Mouse (Mus musculus): ENCODE data around the gene Usp30. TPM values are rescaled to one million over a fixed set of nuclear protein-coding genes. Genes with fewer than 3 reads are reported as not detected.

The Usp30 gene
- polyA plus RNA-seq, 1 experiment from 2014 or later = 5.0 TPM

GRCm38 (mm10) chr5:114102807-114103206, 37.5 kb downstream of the Usp30 start:
- 50% methylated on average over 1 of the region's 1 CpGs for WGBS (ENCODE audit: insufficient replicate concordance)
- no peak overlapping the region for H3K4me2 ChIP-seq
- H3K27me3 ChIP-seq (replicated peaks) = peaks cover 13% of the 10 kb centered on the region; the same call in 1 of the 2 replicates
- H3K4me1 ChIP-seq = peaks cover 19% of the 10 kb centered on the region
- no peak overlapping the region for H3K9ac ChIP-seq
- no peak overlapping the region for H3K4me3 ChIP-seq
- H3K27ac ChIP-seq = no peak overlapping the region
- H3K36me3 ChIP-seq = peaks cover 47% of the 10 kb centered on the region
- no peaks in the 10 kb centered on the region for H3K9me3 ChIP-seq (replicated peaks)
- ATAC-seq = no peak

- ATAC-seq = no peak
- no peak overlapping the region for H3K4me2 ChIP-seq
- no peaks in the 10 kb centered on the region for H3K9me3 ChIP-seq (replicated peaks)
- no peak overlapping the region for H3K4me3 ChIP-seq
- no peaks in the 10 kb centered on the region for H3K4me1 ChIP-seq
- H3K9ac ChIP-seq = no peak overlapping the region
- H3K27ac ChIP-seq = no peak overlapping the region
- no peaks in the 10 kb centered on the region for H3K27me3 ChIP-seq (replicated peaks)
- peaks cover 84% of the 10 kb centered on the region for H3K36me3 ChIP-seq
- WGBS (ENCODE audit: insufficient replicate concordance) = 86% methylated on average over 16 of the region's 16 CpGs
Observed at GRCm38 (mm10) chr5:114106391-114106935, 41.2 kb downstream of the Usp30 start.

- no peak overlapping the region for H3K4me3 ChIP-seq
- H3K27ac ChIP-seq = no peak overlapping the region
- peaks cover 93% of the 10 kb centered on the region for H3K36me3 ChIP-seq
- no peak for ATAC-seq
- peaks cover 3% of the 10 kb centered on the region; the same call in 1 of the 2 replicates for H3K4me1 ChIP-seq
- H3K27me3 ChIP-seq (replicated peaks) = no peaks in the 10 kb centered on the region
- no peak overlapping the region for H3K4me2 ChIP-seq
- H3K9me3 ChIP-seq (replicated peaks) = no peaks in the 10 kb centered on the region
- H3K9ac ChIP-seq = no peak overlapping the region
- 79% methylated on average over 6 of the region's 6 CpGs for WGBS (ENCODE audit: insufficient replicate concordance)
Observed at GRCm38 (mm10) chr5:114113334-114113733, 48.1 kb downstream of the Usp30 start.

DNA sequence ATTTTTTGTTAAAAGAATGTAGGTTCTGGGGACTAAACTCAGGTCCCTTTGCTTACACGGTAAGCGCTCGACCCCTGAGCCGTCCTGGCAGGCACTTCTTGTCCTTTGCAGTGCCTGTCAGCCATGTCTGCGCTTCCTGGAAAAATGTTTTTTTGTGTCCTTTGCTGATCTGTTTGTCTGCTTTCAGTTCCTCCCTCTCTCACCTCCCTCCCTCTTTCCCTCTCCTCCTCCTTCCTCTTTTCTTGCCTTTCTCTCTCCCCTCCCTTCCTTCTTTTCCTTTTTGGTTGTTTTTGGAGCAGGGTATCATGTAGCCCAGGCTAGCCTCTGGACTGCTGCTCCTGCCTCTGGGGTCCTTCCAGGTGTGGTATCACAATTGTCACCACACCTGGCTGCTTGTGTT, 49.8 kb downstream of the Usp30 start:
- peaks cover 88% of the 10 kb centered on the region for H3K36me3 ChIP-seq
- H3K27ac ChIP-seq = no peak overlapping the region
- no peaks in the 10 kb centered on the region for H3K27me3 ChIP-seq (replicated peaks)
- H3K4me2 ChIP-seq = no peak overlapping the region
- WGBS (ENCODE audit: insufficient replicate concordance) = 62% methylated on average over 5 of the region's 5 CpGs
- no peak for ATAC-seq
- no peaks in the 10 kb centered on the region for H3K9me3 ChIP-seq (replicated peaks)
- H3K9ac ChIP-seq = no peak overlapping the region
- no peak overlapping the region for H3K4me3 ChIP-seq
- H3K4me1 ChIP-seq = peaks cover 3% of the 10 kb centered on the region; the same call in 1 of the 2 replicates

DNA sequence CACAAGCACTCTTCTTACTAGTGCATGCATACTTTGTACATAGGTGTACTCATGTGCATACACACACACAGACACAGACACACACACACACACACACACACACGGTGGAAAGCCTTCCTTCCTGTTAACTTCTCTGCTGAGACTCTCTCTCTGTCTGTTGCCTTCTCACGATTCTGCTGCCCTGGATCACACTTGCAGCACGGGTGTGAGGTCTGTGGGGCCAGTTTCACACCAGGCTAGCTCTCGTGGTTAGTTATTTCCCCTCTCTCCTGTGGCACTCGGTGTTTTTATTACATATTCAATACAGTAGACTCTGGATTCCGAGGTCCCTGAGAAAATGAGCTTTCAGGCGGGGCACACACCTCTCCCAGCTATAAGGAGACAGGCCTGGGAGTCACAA, 51.3 kb downstream of the Usp30 start:
- Histone ChIP-seq H3K4me1 (peaks cover 3% of the 10 kb centered on the region; the same call in 1 of the 2 replicates), H3K9me3 (replicated peaks) (no peaks in the 10 kb centered on the region), H3K4me3 (no peak overlapping the region), H3K4me2 (no peak overlapping the region), H3K27me3 (replicated peaks) (no peaks in the 10 kb centered on the region), H3K27ac (no peak overlapping the region), H3K9ac (no peak overlapping the region), H3K36me3 (peaks cover 88% of the 10 kb centered on the region)
- WGBS (ENCODE audit: insufficient replicate concordance) = 55% methylated on average over 7 of the region's 7 CpGs
- no peak for ATAC-seq

GRCm38 (mm10) chr5:114119806-114120205, 54.5 kb downstream of the Usp30 start:
- peaks cover 88% of the 10 kb centered on the region for H3K36me3 ChIP-seq
- peaks cover 10% of the 10 kb centered on the region; the same call in 1 of the 2 replicates for H3K4me1 ChIP-seq
- no peak for ATAC-seq
- no peak overlapping the region for H3K27ac ChIP-seq
- 74% methylated on average over 4 of the region's 4 CpGs for WGBS (ENCODE audit: insufficient replicate concordance)
- H3K9ac ChIP-seq = no peak overlapping the region
- H3K27me3 ChIP-seq (replicated peaks) = no peaks in the 10 kb centered on the region
- H3K4me3 ChIP-seq = no peak overlapping the region
- no peak overlapping the region for H3K4me2 ChIP-seq
- H3K9me3 ChIP-seq (replicated peaks) = no peaks in the 10 kb centered on the region

- no peak overlapping the region for H3K4me3 ChIP-seq
- no peak for ATAC-seq
- no peak overlapping the region for H3K9ac ChIP-seq
- 78% methylated on average over 3 of the region's 3 CpGs for WGBS (ENCODE audit: insufficient replicate concordance)
- 0 out of 2 replicates have a peak overlapping the region, but pooled peaks have one; percentile 3 for H3K27ac ChIP-seq
- H3K36me3 ChIP-seq = peaks cover 47% of the 10 kb centered on the region
- peaks cover 54% of the 10 kb centered on the region for H3K4me1 ChIP-seq
- no peaks in the 10 kb centered on the region for H3K9me3 ChIP-seq (replicated peaks)
- no peaks in the 10 kb centered on the region for H3K27me3 ChIP-seq (replicated peaks)
- H3K4me2 ChIP-seq = peak overlapping the region; percentile 99
Observed at GRCm38 (mm10) chr5:114126008-114126407, 60.7 kb downstream of the Usp30 start.

DNA sequence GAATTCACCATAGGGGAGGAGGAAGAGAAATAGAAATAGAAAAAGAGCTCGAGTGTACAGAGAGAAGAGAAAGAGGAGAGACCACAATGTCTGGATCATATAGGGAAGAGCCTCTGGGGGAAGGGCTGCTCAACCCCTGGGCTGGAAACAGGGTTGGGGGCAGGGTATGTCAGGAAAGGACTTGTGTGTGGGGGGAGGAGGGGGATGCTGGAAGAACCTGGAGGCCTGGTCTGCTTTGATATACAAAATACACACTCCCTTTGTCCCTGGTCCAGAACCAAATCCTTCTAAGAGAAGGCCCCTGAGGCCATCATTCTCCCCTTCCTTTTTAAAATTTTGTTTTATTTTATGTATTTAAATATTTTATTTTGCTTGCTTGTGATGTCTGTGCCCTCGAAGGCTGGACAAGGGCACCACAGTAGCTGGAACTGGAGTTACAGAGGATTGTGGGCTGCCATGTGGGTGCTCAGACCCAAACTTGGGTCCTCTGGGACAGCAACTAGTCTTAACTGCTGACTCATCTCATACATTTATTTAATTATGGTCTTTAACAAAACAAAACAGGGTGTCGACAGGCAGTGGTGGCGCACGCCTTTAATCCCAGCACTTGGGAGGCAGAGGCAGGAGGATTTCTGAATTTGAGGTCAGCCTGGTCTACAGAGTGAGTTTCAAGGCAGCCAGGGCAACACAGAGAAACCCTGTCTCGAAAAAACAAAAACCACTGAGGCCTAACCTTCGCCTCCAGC, 61.4 kb downstream of the Usp30 start:
- Histone ChIP-seq H3K9me3 (replicated peaks) (no peaks in the 10 kb centered on the region), H3K27me3 (replicated peaks) (no peaks in the 10 kb centered on the region), H3K27ac (peak overlapping the region; percentile 82; the same call in 1 of the 2 replicates), H3K4me3 (peak overlapping the region; percentile 73), H3K9ac (peak overlapping the region; percentile 73; the same call in 1 of the 2 replicates), H3K4me1 (peaks cover 60% of the 10 kb centered on the region), H3K36me3 (peaks cover 40% of the 10 kb centered on the region), H3K4me2 (peak overlapping the region; percentile 99)
- WGBS (ENCODE audit: insufficient replicate concordance) = 67% methylated on average over 7 of the region's 7 CpGs
- no peak for ATAC-seq

DNA sequence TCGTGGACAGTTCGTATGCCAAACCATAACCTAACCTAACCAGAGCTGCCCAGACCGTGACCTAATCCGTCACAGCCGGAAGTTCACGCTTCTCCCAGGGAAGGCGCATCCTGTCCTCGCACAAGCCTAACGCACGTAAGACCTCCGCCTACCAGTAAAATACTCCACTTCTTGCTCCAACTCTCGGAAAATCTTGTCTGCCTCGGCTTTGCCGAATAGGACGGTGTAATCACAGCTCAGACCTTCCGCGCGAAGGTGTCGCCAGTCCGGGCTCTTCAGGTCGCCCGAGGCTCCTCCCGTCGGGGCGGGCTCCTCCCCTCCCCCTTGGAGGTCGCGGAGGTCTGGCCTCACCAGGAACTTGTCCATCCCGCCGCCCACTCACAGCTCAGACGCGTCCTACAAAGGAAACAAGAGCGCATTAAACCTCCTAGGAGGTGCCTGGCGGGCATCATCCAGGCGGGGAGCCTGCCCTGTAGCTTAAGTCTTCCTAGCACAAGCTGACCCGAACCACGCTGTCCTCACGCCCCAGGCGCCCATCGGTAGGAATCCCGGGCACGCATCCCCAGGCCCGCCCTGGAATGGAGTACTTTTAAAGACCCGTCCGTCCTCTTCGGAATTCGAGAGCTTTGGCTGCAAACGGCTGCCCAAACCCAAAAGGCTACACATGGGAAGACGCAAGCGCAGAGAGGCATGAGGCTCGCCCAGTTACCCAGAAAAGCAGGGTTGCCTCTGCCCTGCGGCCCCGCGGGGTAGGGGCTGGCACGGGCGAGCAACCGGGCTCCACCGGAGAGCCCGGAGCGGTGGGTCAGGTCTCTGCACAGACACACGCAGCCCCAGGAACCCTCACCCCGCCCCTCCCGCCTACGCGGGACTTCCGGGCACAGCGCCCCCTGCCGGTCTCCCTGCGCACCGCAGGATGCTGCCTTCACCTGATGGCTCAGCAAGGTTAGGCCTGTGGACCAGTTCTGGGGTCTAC, 62.4 kb downstream of the Usp30 start, which contains the start of gene Alkbh2:
TSS of gene Alkbh2 (minus strand) at position 845 of the 976 bp plus-strand sequence.
- H3K9ac ChIP-seq = peak within 1 kb of the TSS; percentile 73
- peak within 1 kb of the TSS; percentile 99 for H3K4me2 ChIP-seq
- H3K27me3 ChIP-seq (replicated peaks) = no peaks in the 10 kb centered on the region
- WGBS (ENCODE audit: insufficient replicate concordance) = under 1% methylated on average over 69 of the region's 69 CpGs
- peaks cover 33% of the 10 kb centered on the region for H3K36me3 ChIP-seq
- H3K4me3 ChIP-seq = peak within 1 kb of the TSS; percentile 73
- peak; percentile 22 for ATAC-seq
- no peaks in the 10 kb centered on the region for H3K9me3 ChIP-seq (replicated peaks)
- peak within 1 kb of the TSS; percentile 82 for H3K27ac ChIP-seq
- H3K4me1 ChIP-seq = peaks cover 63% of the 10 kb centered on the region

DNA sequence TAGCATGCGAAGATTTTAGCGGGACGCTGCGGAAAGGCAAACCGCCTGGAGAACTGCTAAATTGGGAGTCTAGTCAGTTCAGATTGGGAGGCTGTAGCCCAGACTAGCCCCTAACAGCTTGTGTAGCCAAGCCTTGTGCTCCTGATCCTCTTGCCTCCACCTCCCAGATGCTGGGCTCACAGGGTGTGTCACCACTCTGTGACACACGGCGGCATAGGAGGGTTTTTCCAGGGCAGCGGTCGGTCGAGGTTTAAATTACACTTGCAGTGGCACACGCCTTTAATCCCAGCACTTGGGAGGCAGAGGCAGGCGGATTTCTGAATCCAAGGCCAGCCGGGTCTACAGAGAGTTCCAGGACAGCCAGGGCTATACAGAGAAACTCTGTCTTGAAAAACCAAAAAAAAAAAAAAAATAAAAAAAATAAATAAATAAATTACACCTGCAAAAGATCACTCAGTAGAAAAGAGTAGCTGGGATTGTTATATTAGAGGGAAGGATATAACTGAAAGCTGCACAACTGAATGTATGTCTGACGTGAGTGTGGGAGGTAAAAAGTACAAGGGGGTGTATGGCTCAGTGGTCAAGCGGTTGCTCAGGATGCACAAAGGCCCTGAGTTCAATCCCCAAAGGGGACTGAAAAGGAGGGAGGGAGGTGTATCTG, 64.4 kb downstream of the Usp30 start:
- peak overlapping the region; percentile 66; the same call in 1 of the 2 replicates for H3K9ac ChIP-seq
- H3K4me3 ChIP-seq = peak overlapping the region; percentile 74
- no peak overlapping the region for H3K27ac ChIP-seq
- no peaks in the 10 kb centered on the region for H3K27me3 ChIP-seq (replicated peaks)
- H3K4me1 ChIP-seq = peaks cover 83% of the 10 kb centered on the region
- peak overlapping the region; percentile 99 for H3K4me2 ChIP-seq
- no peak for ATAC-seq
- H3K9me3 ChIP-seq (replicated peaks) = no peaks in the 10 kb centered on the region
- WGBS (ENCODE audit: insufficient replicate concordance) = 72% methylated on average over 15 of the region's 15 CpGs
- H3K36me3 ChIP-seq = peaks cover 28% of the 10 kb centered on the region

GRCm38 (mm10) chr5:114130211-114130605, 64.9 kb downstream of the Usp30 start, which contains the start of gene Ung:
Gene Ung (plus strand): TSS chr5:114130386.
- Histone ChIP-seq H3K9me3 (replicated peaks) (no peaks in the 10 kb centered on the region), H3K36me3 (peaks cover 26% of the 10 kb centered on the region), H3K4me1 (peaks cover 84% of the 10 kb centered on the region), H3K4me3 (peak within 1 kb of the TSS; percentile 74), H3K27me3 (replicated peaks) (no peaks in the 10 kb centered on the region), H3K9ac (peak within 1 kb of the TSS; percentile 75), H3K4me2 (peak within 1 kb of the TSS; percentile 99), H3K27ac (peak within 1 kb of the TSS; percentile 67)
- 1% methylated on average over 29 of the region's 29 CpGs for WGBS (ENCODE audit: insufficient replicate concordance)
- peak; percentile 18 for ATAC-seq
